Mouse (Mus musculus): ENCODE results near the gene Tmem109. TPM values are rescaled to one million over a fixed set of nuclear protein-coding genes. Genes with fewer than 3 reads are reported as not detected.

The Tmem109 gene
- polyA plus RNA-seq, 1 experiment = 59.9 TPM

DNA sequence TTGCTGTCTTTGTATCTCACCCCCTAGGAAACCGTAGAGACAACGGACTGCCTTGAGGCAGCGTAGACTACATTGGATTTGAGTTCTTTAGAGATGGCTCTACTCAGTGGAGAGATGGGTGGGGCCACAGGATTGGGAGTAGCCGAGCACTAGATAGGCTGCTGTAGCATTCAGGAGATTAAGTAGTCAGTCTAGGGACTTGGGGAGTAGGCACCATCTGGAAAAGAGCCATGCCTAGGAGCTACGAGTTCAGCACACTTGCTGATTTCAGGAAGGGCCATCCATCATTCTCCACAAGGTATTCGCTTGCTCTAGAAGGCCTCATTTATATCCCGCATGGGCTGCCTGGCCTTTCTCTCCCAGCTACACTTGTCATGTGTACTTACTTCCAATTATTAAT lies 35.7 kb downstream of the Tmem109 start:
- Histone ChIP-seq H3K4me1 (ENCODE audit: control insufficient read depth, insufficient read depth, low read length) (no peaks in the 10 kb centered on the region), H3K27ac (ENCODE audit: insufficient read depth, low read length) (no peak overlapping the region), H3K4me3 (ENCODE audit: insufficient read depth, low read length) (no peak overlapping the region)
- TF ChIP-seq CTCF (IDR thresholded peaks at IDR 0.05; ENCODE audit: borderline replicate concordance, insufficient read depth, low read length) (no peak), POLR2A (IDR thresholded peaks at IDR 0.05; ENCODE audit: low read depth, low read length) (no peak)

DNA sequence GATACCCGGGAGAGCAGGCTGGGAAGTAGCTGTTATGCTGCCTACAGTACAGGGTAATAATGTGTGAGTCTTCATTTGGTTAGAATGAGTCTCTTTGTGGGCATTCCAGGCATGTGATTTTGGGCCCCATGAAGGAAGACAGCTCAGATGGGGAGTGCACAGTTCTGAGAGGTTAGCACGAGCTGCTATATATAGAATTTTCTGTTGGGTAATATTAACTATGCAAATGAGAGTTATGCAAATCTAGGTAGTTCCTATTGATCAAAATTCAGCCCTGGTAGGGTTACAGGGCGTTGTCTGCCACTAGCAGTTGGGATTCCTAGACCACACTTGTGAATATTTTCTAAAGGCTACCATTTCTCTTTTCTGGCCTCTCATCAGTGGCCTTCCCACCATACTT lies 36.3 kb downstream of the Tmem109 start:
- H3K4me1 ChIP-seq (ENCODE audit: control insufficient read depth, insufficient read depth, low read length) = no peaks in the 10 kb centered on the region
- no peak overlapping the region for H3K27ac ChIP-seq (ENCODE audit: insufficient read depth, low read length)
- no peak overlapping the region for H3K4me3 ChIP-seq (ENCODE audit: insufficient read depth, low read length)
- TF ChIP-seq CTCF (IDR thresholded peaks at IDR 0.05; ENCODE audit: borderline replicate concordance, insufficient read depth, low read length) (no peak), POLR2A (IDR thresholded peaks at IDR 0.05; ENCODE audit: low read depth, low read length) (no peak)

DNA sequence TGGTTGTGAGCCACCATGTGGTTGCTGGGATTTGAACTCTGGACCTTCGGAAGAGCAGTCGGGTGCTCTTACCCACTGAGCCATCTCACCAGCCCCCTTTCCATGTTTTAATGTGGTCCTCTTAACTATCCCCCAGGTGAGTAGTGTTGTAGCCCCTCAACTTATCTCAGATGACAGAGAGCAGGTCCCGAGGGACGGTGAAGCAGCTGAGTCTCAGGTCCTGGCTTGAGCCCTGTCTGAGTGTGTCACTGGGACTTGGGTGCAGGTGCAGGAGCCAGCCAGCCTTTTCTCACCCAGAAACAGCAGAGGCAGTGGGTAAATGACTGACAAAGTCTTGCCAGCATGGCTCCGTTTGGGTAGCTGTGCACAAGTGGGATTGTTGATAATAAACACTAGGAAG lies 37.6 kb downstream of the Tmem109 start:
- TF ChIP-seq POLR2A (IDR thresholded peaks at IDR 0.05; ENCODE audit: low read depth, low read length) (no peak), CTCF (IDR thresholded peaks at IDR 0.05; ENCODE audit: borderline replicate concordance, insufficient read depth, low read length) (no peak)
- H3K27ac ChIP-seq (ENCODE audit: insufficient read depth, low read length) = no peak overlapping the region
- H3K4me1 ChIP-seq (ENCODE audit: control insufficient read depth, insufficient read depth, low read length) = no peaks in the 10 kb centered on the region
- H3K4me3 ChIP-seq (ENCODE audit: insufficient read depth, low read length) = no peak overlapping the region

DNA sequence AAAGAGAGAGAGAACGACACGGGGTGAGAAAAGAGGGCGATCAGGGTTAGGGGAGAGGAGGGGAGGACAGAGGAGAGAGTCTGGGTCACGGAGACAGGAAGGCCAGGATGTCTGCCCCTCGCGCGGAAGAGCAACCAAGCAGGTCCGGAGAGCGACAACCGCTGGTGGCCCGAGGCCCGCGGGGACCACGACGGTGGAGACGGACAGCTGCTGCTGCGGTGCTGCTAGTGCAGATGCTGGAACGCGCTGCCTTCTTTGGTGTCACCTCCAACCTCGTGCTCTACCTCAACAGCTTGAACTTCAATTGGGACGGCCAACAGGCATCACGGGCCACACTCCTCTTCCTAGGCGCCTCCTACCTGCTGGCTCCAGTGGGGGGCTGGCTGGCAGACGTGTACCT lies 38.9 kb downstream of the Tmem109 start:
- no peak overlapping the region for H3K27ac ChIP-seq (ENCODE audit: insufficient read depth, low read length)
- H3K4me3 ChIP-seq (ENCODE audit: insufficient read depth, low read length) = no peak overlapping the region
- no peaks in the 10 kb centered on the region for H3K4me1 ChIP-seq (ENCODE audit: control insufficient read depth, insufficient read depth, low read length)
- TF ChIP-seq CTCF (IDR thresholded peaks at IDR 0.05; ENCODE audit: borderline replicate concordance, insufficient read depth, low read length) = no peak
- TF ChIP-seq POLR2A (IDR thresholded peaks at IDR 0.05; ENCODE audit: low read depth, low read length) = no peak

DNA sequence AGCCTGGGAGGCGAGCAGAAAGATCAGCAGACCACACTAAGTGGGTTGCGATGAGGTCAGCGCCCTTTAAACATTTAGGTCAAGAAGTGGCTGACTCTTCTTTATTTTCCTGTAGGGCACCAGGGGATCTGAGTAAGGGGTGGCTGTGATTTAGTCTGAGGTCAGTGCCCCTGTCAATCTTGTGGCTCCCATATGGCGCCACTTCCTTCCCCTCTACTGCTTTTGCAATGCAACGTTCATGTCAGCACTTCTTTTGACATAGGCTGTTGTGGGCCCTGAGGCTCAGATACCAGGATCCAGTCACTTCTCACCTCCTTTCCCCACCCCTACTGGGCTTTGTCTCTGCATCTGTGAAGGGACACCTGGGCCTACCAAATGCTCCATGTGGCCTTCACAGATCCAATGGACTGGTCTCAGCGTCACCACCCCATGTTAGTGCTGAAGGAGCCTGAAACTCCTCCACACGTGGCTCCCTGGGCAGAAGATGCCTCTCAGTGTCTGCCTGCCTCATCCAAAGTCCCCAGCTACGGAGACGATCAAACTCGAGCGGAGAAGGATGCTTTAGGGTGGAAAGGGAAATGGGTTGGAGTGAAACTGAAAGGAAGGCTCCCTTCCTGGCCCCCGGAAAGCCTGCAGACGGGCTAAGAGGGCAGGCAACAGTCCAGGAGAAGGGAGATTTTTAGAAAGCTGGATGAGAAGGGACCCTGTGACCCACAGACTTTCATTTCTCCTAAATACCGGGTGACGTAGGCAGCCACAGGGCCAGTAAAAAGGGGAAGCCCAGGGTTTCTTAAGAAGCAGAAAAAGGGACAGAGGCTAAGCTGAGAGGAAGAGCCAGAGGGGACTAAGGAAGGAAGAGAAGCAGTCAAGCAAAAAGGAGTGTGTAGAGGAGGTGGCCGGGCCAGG lies 39.8 kb downstream of the Tmem109 start:
- Histone ChIP-seq H3K4me1 (ENCODE audit: control insufficient read depth, insufficient read depth, low read length) (no peaks in the 10 kb centered on the region), H3K4me3 (ENCODE audit: insufficient read depth, low read length) (no peak overlapping the region), H3K27ac (ENCODE audit: insufficient read depth, low read length) (no peak overlapping the region)
- no peak for TF ChIP-seq CTCF (IDR thresholded peaks at IDR 0.05; ENCODE audit: borderline replicate concordance, insufficient read depth, low read length)
- no peak for TF ChIP-seq POLR2A (IDR thresholded peaks at IDR 0.05; ENCODE audit: low read depth, low read length)

DNA sequence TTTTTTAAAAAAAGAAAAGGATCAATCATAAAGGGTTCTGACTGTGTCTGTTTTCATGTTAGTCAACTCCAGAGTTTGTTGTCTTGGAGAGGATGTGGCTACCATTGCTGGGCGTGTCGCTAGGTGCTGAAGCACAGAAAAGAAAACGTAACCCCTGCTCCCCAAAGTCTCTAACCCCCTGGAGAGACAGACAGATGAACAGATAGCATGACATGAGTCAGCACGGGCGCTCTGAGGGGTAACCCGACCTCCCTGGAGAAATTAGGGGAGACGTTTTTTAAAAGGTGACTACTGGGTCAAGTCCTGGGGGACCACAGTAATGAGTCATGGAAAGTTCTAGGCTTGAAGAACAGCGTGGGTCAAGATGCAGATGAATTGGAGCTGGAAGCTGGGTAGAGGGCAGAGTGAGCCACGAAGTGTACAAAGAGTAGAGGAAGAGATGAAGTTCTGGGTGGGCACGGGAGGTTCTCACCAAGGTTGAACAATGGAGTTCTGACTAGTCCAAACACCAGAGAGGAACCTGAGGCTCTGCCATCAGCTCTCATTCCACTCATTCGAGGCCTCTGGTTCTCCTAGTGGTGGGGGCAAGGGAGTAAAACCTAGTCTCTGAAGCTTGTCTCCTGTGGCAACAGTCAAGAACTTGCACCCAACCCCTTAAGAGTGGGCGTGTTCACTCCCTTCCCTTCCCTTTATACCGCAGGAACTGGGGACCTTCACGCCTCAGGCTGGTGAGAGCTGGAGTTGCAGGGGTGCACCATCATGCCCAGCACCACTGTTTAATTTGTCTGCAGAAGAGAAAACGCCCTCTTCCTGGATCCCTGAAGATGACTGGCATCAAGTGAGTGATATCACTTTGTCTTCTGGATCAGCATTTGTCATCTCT lies 42.5 kb downstream of the Tmem109 start, which contains the start of gene Slc15a3:
Slc15a3 (plus strand) TSS at position 718 of the 883 bp plus-strand sequence.
- no peak for TF ChIP-seq POLR2A (IDR thresholded peaks at IDR 0.05; ENCODE audit: low read depth, low read length)
- TF ChIP-seq CTCF (IDR thresholded peaks at IDR 0.05; ENCODE audit: borderline replicate concordance, insufficient read depth, low read length) = no peak
- Histone ChIP-seq H3K4me3 (ENCODE audit: insufficient read depth, low read length) (no peak within 1 kb of the TSS), H3K27ac (ENCODE audit: insufficient read depth, low read length) (no peak within 1 kb of the TSS)

DNA sequence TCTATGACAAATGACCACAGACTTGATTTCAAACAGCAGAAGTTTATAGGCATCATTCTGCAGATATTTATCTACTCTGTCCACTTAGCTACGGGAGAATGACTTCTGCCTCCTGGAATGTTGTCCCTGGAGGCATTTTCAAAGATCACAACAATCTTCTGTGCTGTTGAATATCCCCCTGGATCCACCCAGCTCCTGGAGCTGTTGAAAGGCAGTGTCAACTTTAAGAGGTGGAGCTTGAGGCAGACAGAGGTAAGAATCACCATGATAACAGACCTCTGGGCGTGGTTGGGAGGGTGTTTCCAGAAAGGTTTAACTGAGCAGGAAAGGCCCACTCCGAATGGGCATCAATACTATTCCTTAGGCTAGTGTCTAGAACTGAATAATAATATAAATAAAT lies 46.1 kb downstream of the Tmem109 start:
- no peak overlapping the region for H3K27ac ChIP-seq (ENCODE audit: insufficient read depth, low read length)
- TF ChIP-seq POLR2A (IDR thresholded peaks at IDR 0.05; ENCODE audit: low read depth, low read length) (no peak), CTCF (IDR thresholded peaks at IDR 0.05; ENCODE audit: borderline replicate concordance, insufficient read depth, low read length) (no peak)
- H3K4me1 ChIP-seq (ENCODE audit: control insufficient read depth, insufficient read depth, low read length) = no peaks in the 10 kb centered on the region; the same call in 1 of the 2 replicates
- H3K4me3 ChIP-seq (ENCODE audit: insufficient read depth, low read length) = no peak overlapping the region

More for the DNA sequence above, 42.5 kb downstream of the Tmem109 start, which contains the start of gene Slc15a3:
- no peaks in the 10 kb centered on the region; the same call in 1 of the 2 replicates for H3K4me1 ChIP-seq (ENCODE audit: control insufficient read depth, insufficient read depth, low read length)

DNA sequence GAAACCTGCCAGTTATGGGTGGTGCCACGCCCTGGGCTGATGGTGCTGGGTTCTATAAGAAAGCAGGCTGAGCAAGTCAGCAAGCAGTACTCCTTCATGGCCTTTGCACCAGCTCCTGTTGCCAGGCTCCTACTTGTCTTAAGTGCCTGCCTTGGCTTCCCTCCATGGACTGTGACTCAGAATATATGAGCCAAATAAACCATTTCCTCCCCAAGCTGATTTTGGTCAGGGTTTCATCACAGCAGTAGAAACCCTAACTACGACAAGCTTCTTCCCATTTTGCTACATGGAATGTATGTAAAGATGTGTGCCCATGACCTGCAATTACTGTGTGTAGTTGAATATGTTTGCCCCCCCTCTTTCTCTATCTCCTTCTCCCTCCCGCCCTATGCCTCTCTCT lies 48.2 kb downstream of the Tmem109 start:
- no peak overlapping the region for H3K27ac ChIP-seq (ENCODE audit: insufficient read depth, low read length)
- TF ChIP-seq CTCF (IDR thresholded peaks at IDR 0.05; ENCODE audit: borderline replicate concordance, insufficient read depth, low read length) (no peak), POLR2A (IDR thresholded peaks at IDR 0.05; ENCODE audit: low read depth, low read length) (no peak)

DNA sequence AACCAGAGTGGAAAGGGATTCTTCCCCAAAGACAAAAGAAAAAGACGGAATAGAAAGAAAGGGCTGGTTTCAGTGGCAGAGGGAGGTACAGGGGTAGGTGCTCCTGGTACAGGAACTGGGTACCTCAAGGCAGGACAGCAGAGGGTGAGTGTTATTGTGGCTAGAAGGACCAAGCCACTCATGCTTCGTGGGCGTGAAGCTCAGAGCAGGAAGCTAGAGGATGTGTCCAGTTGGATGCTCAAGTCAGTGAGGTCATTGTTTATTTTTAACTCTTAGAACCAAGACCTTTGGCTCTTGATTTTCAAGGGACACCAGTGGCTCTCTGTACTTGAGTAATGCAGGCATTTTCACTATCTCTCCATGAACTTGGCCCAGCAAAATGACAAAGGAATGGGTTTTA lies 49.8 kb downstream of the Tmem109 start:
- H3K4me1 ChIP-seq (ENCODE audit: control insufficient read depth, insufficient read depth, low read length) = no peaks in the 10 kb centered on the region; the same call in 1 of the 2 replicates
- H3K4me3 ChIP-seq (ENCODE audit: insufficient read depth, low read length) = no peak overlapping the region
- TF ChIP-seq CTCF (IDR thresholded peaks at IDR 0.05; ENCODE audit: borderline replicate concordance, insufficient read depth, low read length) = no peak
- TF ChIP-seq POLR2A (IDR thresholded peaks at IDR 0.05; ENCODE audit: low read depth, low read length) = no peak
- H3K27ac ChIP-seq (ENCODE audit: insufficient read depth, low read length) = no peak overlapping the region

More for the DNA sequence above, 48.2 kb downstream of the Tmem109 start:
- no peak overlapping the region for H3K4me3 ChIP-seq (ENCODE audit: insufficient read depth, low read length)
- no peaks in the 10 kb centered on the region; the same call in 1 of the 2 replicates for H3K4me1 ChIP-seq (ENCODE audit: control insufficient read depth, insufficient read depth, low read length)
